ENCODE assay signal across 16 mouse cellular contexts in the genomic region with DNA sequence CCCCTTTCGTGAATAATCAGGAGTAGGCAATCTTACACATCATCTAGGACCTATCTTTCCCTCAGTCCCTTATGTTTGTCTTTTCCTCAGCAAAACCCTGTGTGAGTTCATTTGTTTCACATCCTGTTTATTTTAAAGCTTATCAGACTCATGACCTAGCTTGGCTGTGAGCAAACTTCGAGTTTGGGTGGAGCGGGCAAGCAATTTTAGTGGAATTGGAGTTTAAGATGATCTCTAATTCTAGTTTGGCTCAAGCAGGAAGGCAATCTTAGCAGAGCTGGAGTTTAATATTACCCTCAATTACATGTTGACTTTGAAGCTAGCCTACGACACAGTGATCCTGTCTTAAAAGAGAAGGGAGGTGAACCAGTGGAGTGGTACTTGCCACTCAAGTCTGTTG.
"Had no signal": no experiment of that assay in that cellular context is flagged by ENCODE, and none has a peak within 500 bp of the region (broad histone marks: within the 10 kb centered on the region; RNA-seq: fewer than 3 reads in every experiment).

No protein-coding gene starts in this region.

- ATAC-seq: liver, postnatal 0 days; midbrain, embryonic 13.5 days; midbrain, embryonic 15.5 days had no signal

- H3K4me3 ChIP-seq: liver, embryonic 13.5 days; liver, embryonic 15.5 days; megakaryocyte, embryonic 14.5 days; midbrain, embryonic 13.5 days; midbrain, embryonic 15.5 days; neural tube, embryonic 12.5 days; stomach, embryonic 15.5 days had no signal

- H3K27me3 ChIP-seq: liver, embryonic 13.5 days; liver, embryonic 15.5 days; megakaryocyte, embryonic 14.5 days; midbrain, embryonic 13.5 days; midbrain, embryonic 15.5 days; neural tube, embryonic 12.5 days; stomach, embryonic 15.5 days had no signal

- H3K36me3 ChIP-seq: liver, embryonic 13.5 days; liver, embryonic 15.5 days; midbrain, embryonic 13.5 days; midbrain, embryonic 15.5 days; neural tube, embryonic 12.5 days; stomach, embryonic 15.5 days had no signal

- H3K9me3 ChIP-seq: liver, embryonic 13.5 days; liver, embryonic 15.5 days; megakaryocyte, embryonic 14.5 days; midbrain, embryonic 13.5 days; midbrain, embryonic 15.5 days; neural tube, embryonic 12.5 days; stomach, embryonic 15.5 days had no signal

- H3K4me1 ChIP-seq: liver, embryonic 15.5 days; midbrain, embryonic 13.5 days; midbrain, embryonic 15.5 days; stomach, embryonic 15.5 days had no signal

- H3K4me2 ChIP-seq: liver, embryonic 13.5 days; liver, embryonic 15.5 days; midbrain, embryonic 11.5 days; midbrain, embryonic 13.5 days; midbrain, embryonic 15.5 days; neural tube, embryonic 12.5 days; stomach, embryonic 15.5 days had no signal

- H3K9ac ChIP-seq: liver, embryonic 13.5 days; liver, embryonic 15.5 days; liver, postnatal 0 days; midbrain, embryonic 13.5 days; midbrain, embryonic 15.5 days; neural tube, embryonic 12.5 days; stomach, embryonic 15.5 days had no signal

- H3K27ac ChIP-seq: liver, embryonic 13.5 days; liver, embryonic 15.5 days; macrophage; midbrain, embryonic 13.5 days; midbrain, embryonic 15.5 days; neural tube, embryonic 12.5 days; stomach, embryonic 15.5 days; stomach, postnatal 0 days had no signal

- DNase-seq: liver; liver, embryonic 13.5 days; liver, postnatal 0 days; right cerebral cortex, postnatal 14 days; thymus, adult 2 months; thymus, postnatal 25 days; thymus, postnatal 4 days had no signal
